Mouse (Mus musculus) left cerebral cortex, postnatal 14 days (tissue): ENCODE results near the gene Itpr3. TPM values are rescaled to one million over a fixed set of nuclear protein-coding genes. Genes with fewer than 3 reads are reported as not detected.
A peak's percentile ranks its signal among the peaks of the same experiment; 100 is the strongest.

Experiments
- DNase-seq, 2 experiments: peaks; one replicate each; pipeline ENCODE4 v3.0.0; 2021 to 2022; ENCODE audit warnings: low spot score in 2 of 2, mixed read lengths in 1 of 2
- intact Hi-C: fragments of 180-260 bp; cut with DNase I; formaldehyde crosslinking; loops from one replicate; pipeline ENCODE4 v1.15.1; 2025
- long read RNA-seq, 2 experiments: library from polyadenylated mRNA; stranded (forward); transcript quantifications; one replicate each; pipeline ENCODE4 v2.0.0; 2021
- total RNA-seq, 2 experiments: library from RNA; stranded (reverse); gene quantifications; 2 replicates each; pipeline ENCODE4 v1.2.3; 2021

Itpr3 gene
- 1 to 10 TPM; 2.2 to 2.4 TPM for total RNA-seq
- long read RNA-seq, experiment 1: 0 reads
- long read RNA-seq, experiment 2, partial matches to known transcripts: 1 of 1 reads
- long read RNA-seq, experiment 2, other reads (novel, unspliced or antisense): 0 of 1 reads

DNA sequence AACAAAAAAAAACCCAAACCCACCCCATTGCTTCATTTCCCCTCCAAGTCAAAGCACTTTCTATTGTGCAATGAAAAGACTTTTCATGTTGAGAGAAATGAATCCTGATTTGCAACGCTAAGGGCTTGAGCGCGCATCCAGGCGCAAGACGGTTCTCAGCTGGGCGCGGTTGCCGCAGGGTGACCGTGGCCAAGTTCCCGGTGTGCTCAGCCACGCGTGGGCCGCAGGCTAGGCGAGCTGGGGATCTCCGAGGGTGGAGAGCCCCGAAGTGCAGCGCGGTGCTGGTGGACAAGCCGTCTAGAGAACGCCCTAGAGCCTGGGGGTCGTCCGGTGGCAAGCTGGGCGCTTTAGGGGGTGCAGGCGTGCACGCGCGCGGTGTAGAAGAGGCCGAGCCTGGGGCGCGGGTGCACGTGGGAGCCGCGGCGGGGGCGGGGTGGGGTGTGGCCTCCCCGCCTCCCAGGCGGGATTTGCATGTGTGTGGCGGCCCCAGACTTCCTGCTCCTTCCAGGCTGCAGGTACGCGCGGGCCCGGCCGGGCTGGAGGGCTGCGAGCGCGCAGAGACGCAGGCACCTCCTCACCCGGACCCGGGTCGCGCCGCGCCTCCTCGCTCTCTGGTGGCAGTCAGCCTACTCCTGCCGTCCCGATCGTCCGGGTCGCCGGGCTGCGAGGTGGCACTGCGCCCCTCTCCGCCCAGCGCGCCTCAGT is at the start of gene Itpr3:
TSS of gene Itpr3 (plus strand) at position 493 of the 705 bp plus-strand sequence.
- intact Hi-C loops: no loop called here
- no peak for DNase-seq

DNA sequence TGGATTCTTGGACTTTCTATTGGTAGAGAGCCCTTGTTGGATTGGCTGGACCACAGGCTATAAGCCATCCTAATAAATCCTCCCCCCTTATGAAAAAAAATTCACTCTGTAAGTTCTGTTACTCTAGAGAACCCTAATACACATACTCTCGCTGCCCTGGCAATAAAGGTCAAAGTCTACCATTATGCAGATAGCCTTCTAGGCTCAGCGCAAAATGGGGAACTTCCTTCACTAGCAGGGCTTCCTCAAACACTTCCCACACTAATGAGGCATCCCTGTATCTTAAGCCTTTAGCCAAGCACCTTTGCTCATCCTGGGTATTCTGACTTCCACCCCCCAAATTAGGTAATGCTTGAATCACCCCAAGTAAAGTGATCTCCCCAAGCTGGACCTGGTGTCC is 48.8 kb upstream of the Itpr3 start:
- intact Hi-C loops: no loop called here
- no peak for DNase-seq

- intact Hi-C loops: loop anchor here (10.0 kb wide), 1 partner anchor 66 kb away; the partner anchor contains the start of gene Syngap1
- DNase-seq: peak; percentile 30 to 54
Observed at GRCm38 (mm10) chr17:27011167-27011566, 45.9 kb upstream of the Itpr3 start.

DNA sequence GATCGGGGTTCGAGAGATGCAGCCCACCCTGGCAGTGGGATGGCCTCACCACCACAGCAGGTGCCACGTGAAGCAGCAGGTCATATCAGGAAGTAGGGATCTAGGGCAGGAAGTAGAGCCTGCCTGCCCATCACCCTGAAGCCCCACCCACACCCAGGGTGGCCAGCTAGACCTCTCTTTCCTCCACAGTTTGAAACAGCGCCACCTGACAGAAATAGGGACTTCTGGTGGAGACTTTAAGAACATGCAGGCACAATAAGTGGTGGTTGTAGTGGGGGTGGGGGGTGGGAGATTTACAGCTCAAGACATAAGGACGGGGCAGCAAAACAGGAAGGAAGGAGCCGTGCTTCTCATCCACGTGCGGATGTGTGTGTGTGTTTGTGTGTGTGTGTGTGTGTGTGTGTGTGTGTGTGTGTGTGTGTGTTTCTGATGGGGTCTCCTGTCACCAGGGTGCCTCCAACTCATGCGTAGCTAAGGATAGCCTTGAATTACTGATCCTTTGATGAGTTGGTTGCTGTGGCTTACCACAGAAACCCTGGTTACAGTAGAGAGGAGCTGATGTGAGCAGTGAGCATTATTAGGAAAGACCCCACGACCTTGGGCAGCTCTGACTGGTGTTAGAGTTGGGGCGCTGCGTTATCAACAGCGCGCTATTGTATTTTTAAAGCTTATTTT is 45.0 kb upstream of the Itpr3 start:
- intact Hi-C loops: loop anchor here (10.0 kb wide), 1 partner anchor 67 kb away; the partner anchor contains the start of gene Syngap1
- peak in 1 of 2 experiments; percentile 71 for DNase-seq

- peak; percentile 31 to 66 for DNase-seq
Observed at GRCm38 (mm10) chr17:27012909-27013308, 44.2 kb upstream of the Itpr3 start.

GRCm38 (mm10) chr17:27017564-27018499 is 39.3 kb upstream of the Itpr3 start:
- intact Hi-C loops: loop anchor here (5.0 to 10.0 kb wide), 2 partner anchors 46 to 73 kb away; partner anchors contain the start of genes Syngap1 and Zbtb9
- peak; percentile 78 to 83 for DNase-seq

More at GRCm38 (mm10) chr17:27012909-27013308, 44.2 kb upstream of the Itpr3 start:
- intact Hi-C loops: loop anchor here (10.0 kb wide), 1 partner anchor 68 kb away; the partner anchor contains the start of gene Syngap1

DNA sequence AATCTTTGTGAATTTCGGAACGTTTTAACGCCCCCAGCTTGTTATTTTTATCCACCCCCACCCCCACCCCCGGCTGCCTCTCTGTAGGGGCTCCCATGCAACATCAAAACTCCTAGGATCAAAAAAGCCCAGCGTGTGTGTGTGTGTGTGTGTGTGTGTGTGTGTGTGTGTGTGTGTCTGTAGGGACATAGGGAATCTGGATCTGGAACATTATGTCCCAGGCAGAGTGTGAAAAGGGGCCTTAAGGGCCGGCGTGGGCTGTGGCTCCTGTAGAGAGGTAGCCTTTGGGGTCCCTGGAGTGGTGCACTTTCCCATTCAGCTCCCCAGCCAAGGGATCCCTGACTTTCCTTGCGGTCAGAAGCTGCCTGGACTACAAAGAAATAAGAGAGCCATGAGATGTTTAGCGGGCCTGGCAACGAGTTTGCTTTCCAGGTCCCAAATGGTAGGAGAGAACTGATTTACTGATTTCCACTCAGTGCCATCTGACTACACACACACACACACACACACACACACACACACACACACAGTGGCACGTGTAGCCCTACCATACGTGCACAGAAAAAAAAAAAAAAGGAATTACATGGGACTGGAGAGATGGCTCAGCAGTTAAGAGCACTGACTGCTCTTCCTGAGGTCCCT is 38.4 kb upstream of the Itpr3 start:
- intact Hi-C loops: loop anchor here (5.0 to 10.0 kb wide), 2 partner anchors 46 to 74 kb away; partner anchors contain the start of genes Syngap1 and Zbtb9
- peak; percentile 73 to 86 for DNase-seq

DNA sequence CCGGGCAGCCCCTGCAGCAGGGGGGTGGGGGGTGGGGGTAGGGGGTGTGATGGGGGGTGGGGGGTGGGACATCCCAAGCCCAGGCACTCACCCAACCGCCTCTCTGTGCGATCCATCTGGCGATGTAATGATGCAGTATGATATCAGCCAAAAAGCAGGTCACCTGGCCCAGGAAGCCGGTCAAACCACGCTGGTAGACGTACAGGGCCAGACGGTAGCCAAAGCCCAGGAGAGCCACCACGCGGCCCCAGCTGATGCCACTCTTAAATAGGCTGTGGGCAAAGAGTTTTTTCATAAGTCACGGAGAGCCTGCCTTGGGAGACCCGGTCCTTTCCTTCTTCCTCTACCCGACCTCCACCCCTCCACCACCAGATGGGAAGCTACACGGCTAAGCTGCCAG is 36.0 kb upstream of the Itpr3 start:
- intact Hi-C loops: no loop called here
- DNase-seq: no peak

GRCm38 (mm10) chr17:27021736-27022135 is 35.4 kb upstream of the Itpr3 start:
- intact Hi-C loops: no loop called here
- no peak for DNase-seq

DNA sequence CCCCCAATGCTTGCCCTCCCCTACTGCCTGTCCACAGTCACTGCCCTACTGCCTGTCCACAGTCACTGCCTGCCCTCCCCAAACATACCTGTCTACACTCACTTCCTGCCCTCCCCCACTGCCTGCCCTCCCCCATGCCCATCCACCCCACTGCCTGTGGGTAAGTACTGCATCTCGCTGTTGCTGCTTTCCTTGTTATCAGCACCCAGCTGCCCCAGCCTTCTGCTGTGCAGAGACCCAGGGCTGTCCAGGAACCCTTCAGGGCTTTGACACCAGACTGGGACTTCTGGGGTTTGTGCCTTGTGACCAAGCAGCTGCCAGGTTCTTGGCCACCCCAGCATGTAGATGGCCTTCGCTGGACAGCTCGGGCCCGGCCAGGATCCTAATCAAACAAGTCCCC is 33.8 kb upstream of the Itpr3 start:
- intact Hi-C loops: no loop called here
- DNase-seq: no peak

DNA sequence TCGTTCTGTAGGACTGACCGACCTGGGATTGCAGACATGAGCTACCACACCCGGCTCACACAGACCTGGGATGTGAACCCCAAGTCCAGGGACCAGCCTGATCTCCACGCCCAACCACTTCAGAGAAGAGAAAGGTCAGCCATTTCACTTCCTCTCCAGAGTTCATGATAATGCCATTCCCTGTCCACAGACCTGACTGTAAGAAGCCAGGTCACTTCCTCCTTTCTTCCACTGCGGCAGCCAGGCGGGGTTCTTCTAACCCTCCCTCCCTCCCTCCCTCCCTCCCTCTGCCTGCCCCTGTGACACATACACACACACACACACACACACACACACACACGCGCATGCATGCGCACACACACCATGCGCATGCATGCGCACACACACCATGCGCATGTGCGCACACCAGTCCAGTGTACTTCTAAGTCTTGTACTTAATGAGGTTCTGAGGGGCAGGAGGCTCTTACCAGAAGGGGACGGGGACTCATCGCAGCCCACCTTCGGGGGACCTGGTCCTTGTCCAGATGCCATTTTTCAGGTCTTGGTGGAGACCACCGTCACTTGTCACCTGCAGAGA is 31.7 kb upstream of the Itpr3 start:
- intact Hi-C loops: no loop called here
- DNase-seq: no peak

- no peak for DNase-seq
- intact Hi-C loops: no loop called here
Observed at GRCm38 (mm10) chr17:27025951-27026350, 31.2 kb upstream of the Itpr3 start.

- intact Hi-C loops: no loop called here
- peak; percentile 48 to 51 for DNase-seq
Observed at GRCm38 (mm10) chr17:27027460-27028283, 29.4 kb upstream of the Itpr3 start.

DNA sequence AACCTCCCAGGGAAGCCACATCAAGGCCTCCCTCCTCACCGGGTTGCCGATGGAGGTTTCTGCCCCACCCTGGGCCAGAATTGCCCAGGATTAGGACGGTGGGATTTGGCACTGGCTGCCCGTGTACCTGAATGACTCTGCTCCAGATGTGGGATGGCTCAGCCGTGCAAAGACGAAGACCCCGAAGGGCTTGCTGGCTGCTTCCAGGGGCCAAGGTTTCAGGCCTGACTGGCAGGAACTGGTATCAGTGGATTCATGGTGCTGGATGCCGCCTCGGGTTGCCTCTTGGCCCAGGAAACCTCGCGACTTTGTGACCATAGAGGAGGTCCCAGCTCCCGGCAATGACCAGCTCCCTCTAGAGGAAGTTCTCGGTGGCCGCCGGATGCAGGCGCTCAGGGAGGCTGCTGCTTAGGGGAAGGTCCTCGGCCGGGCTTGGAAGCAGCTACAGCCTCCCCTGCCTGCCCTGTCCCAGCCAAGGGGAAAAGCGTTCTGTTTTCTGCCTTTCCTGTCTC is 28.8 kb upstream of the Itpr3 start:
- intact Hi-C loops: no loop called here
- DNase-seq: peak; percentile 91

GRCm38 (mm10) chr17:27028909-27029308 is 28.2 kb upstream of the Itpr3 start, which contains the start of gene Bak1:
Gene Bak1, minus strand, starts transcription at chr17:27029009.
- DNase-seq: no peak
- intact Hi-C loops: no loop called here

- no peak for DNase-seq
Observed at GRCm38 (mm10) chr17:27029431-27029830, 27.7 kb upstream of the Itpr3 start.

GRCm38 (mm10) chr17:27030896-27031295 is 26.2 kb upstream of the Itpr3 start:
- no peak for DNase-seq
- intact Hi-C loops: no loop called here

More at GRCm38 (mm10) chr17:27029431-27029830, 27.7 kb upstream of the Itpr3 start:
- intact Hi-C loops: no loop called here
